Mouse (Mus musculus): Measurements from ENCODE around the gene Prim2.
A peak's percentile ranks its signal among the peaks of the same experiment; 100 is the strongest.

GRCm38 (mm10) chr1:33684459-33684858 is 14.9 kb upstream of the Prim2 start:
- peak; percentile 43 for TF ChIP-seq CTCF (IDR thresholded peaks at IDR 0.05; ENCODE audit: extremely low read depth, insufficient read depth, low read length)
- no peak for TF ChIP-seq POLR2A (IDR thresholded peaks at IDR 0.05; ENCODE audit: extremely low read depth, insufficient read depth, low read length)
